In genomic region chr8:70216566-70216965, GRCm38 (mm10) we compare ENCODE assay signal across 8 mouse cellular contexts. TPM values are rescaled to one million over a fixed set of nuclear protein-coding genes. Genes with fewer than 3 reads are reported as not detected.
DNase-seq lines count a peak whose midpoint lies in the region; ATAC-seq and TF ChIP-seq lines count a peak whose summit lies in the region.
"Had no signal": no experiment of that assay in that cellular context is flagged by ENCODE, and none has a peak within 500 bp of the region (broad histone marks: within the 10 kb centered on the region; RNA-seq: fewer than 3 reads in every experiment).

No protein-coding gene starts in this region.

- no peak overlapping the region for H3ac ChIP-seq in myocyte (ENCODE audit: control insufficient read depth, insufficient read length)

- H3K9me3 ChIP-seq in hindbrain, embryonic 12.5 days (replicated peaks), result no peaks in the 10 kb centered on the region
- H3K9me3 ChIP-seq: neural tube, embryonic 13.5 days had no signal

- H3K36me3 ChIP-seq in myocyte (ENCODE audit: control insufficient read depth, insufficient read depth), result no peaks in the 10 kb centered on the region
- peaks cover 6% of the 10 kb centered on the region for H3K36me3 ChIP-seq in hindbrain, embryonic 12.5 days

- CTCF ChIA-PET in Patski (lab: Charles Lee), result no interaction called here

- no peak for ATAC-seq in Patski
- no peak for ATAC-seq in hindbrain, embryonic 12.5 days (ENCODE audit: low FRiP score)

- no peaks in the 10 kb centered on the region for H3K27me3 ChIP-seq in Patski
- H3K27me3 ChIP-seq in myocyte (ENCODE audit: control insufficient read depth, insufficient read depth, insufficient read length), result no peaks in the 10 kb centered on the region
- peaks cover 6% of the 10 kb centered on the region; the same call in 1 of the 2 replicates for H3K27me3 ChIP-seq in hindbrain, embryonic 12.5 days

- peaks cover 6% of the 10 kb centered on the region for H3K4me1 ChIP-seq in hindbrain, embryonic 12.5 days

- TF ChIP-seq CTCF in Patski (IDR thresholded peaks at IDR 0.05), result no peak

- DNase-seq in Patski (ENCODE audit: low read depth, low spot score), result peak; percentile 67
- peak; percentile 61 for DNase-seq in adrenal gland, postnatal 25 days
- peak; percentile 80 for DNase-seq in gastrocnemius, postnatal 10 days
- peak; percentile 90 for DNase-seq in layer of hippocampus, adult 9-11 months
- DNase-seq in natural killer cell, adult 2 months (ENCODE audit: low spot score in 2 of 2), result no peak

- WGBS in hindbrain, embryonic 12.5 days, result 73% methylated on average over 1 of the region's 1 CpGs

- TF ChIP-seq POLR2A in myocyte (IDR thresholded peaks at IDR 0.05; ENCODE audit: insufficient read length, low read depth), result no peak

- no peak overlapping the region for H3K27ac ChIP-seq in hindbrain, embryonic 12.5 days
- H3K27ac ChIP-seq: neural tube, embryonic 13.5 days had no signal

- POLR2A ChIA-PET in Patski (lab: Charles Lee), result interaction anchor here (1.4 kb wide), 1 partner anchor 163 kb away, joined by 4 read pairs; no protein-coding TSS in a partner anchor

- no peak overlapping the region for H3K4me2 ChIP-seq in myocyte (ENCODE audit: low read depth)
- no peak overlapping the region for H3K4me2 ChIP-seq in hindbrain, embryonic 12.5 days (replicated peaks)
- H3K4me2 ChIP-seq: neural tube, embryonic 13.5 days had no signal

- H3K4me3 ChIP-seq in myocyte, result no peak overlapping the region
- no peak overlapping the region for H3K4me3 ChIP-seq in hindbrain, embryonic 12.5 days
- H3K4me3 ChIP-seq: neural tube, embryonic 13.5 days had no signal

- no peak overlapping the region for H3K9ac ChIP-seq in hindbrain, embryonic 12.5 days
- H3K9ac ChIP-seq: neural tube, embryonic 13.5 days had no signal

- H3K79me2 ChIP-seq in myocyte (ENCODE audit: control insufficient read depth, insufficient read depth), result no peaks in the 10 kb centered on the region

- in situ Hi-C loops in Patski (cut with MboI; ENCODE audit: low pct_unique_long_range_greater_than_20kb), result no loop called here

TF ChIP-seq in myocyte, 11 proteins besides CTCF, POLR2A, EP300 and RAD21:
- TF ChIP-seq MYOG (IDR thresholded peaks at IDR 0.05; ENCODE audit: control insufficient read depth in 1 of 3, insufficient read depth in 1 of 3, insufficient read length in 2 of 3, low read depth in 2 of 3), result peak; percentile 15 to 66 (median 48)
- no peak for TF ChIP-seq USF1 (IDR thresholded peaks at IDR 0.05; ENCODE audit: low read depth)
- TF ChIP-seq MYOD1 (IDR thresholded peaks at IDR 0.05; ENCODE audit: control insufficient read depth in 1 of 3, insufficient read length in 2 of 3, low read depth in 2 of 3), result peak in 1 of 3 experiments; percentile 68

RNA-seq across cellular contexts. Expression of gene Slc25a42, which starts 4.5 kb away (rescaled TPM):
- polyA plus RNA-seq in Patski (2021) (5.0 TPM), myocyte (2012; fragmentation: generic; extraction: Trizol) (2.6 TPM)
- 57.7 and 65.6 TPM in 2 replicates for total RNA-seq in adrenal gland, postnatal 25 days (2021)
- 10 to 100 TPM; 20.6 to 28.3 TPM for total RNA-seq in gastrocnemius, postnatal 10 days (2021)
- 4.3 and 5.3 TPM in 2 replicates for polyA plus RNA-seq in hindbrain, embryonic 12.5 days (2016; fragmentation: Nextera tagmentation; extraction: Ambion mirVana)

RNA-seq across cellular contexts. Expression of gene Sugp2, which starts 17.5 kb away (rescaled TPM):
- 26.5 TPM for polyA plus RNA-seq in Patski (2021)
- 45.2 and 50.7 TPM in 2 replicates for total RNA-seq in adrenal gland, postnatal 25 days (2021)
- total RNA-seq in gastrocnemius, postnatal 10 days (2021), result 10 to 100 TPM; 43.8 to 49.7 TPM
- 15.4 TPM for polyA plus RNA-seq in myocyte (2012; fragmentation: generic; extraction: Trizol)
- polyA plus RNA-seq in hindbrain, embryonic 12.5 days (2016; fragmentation: Nextera tagmentation; extraction: Ambion mirVana), result 72.0 and 75.8 TPM in 2 replicates

RNA-seq across cellular contexts. Expression of gene Armc6, which starts 17.7 kb away (rescaled TPM):
- polyA plus RNA-seq in Patski (2021), result 16.4 TPM
- total RNA-seq in adrenal gland, postnatal 25 days (2021), result 11.3 and 20.8 TPM in 2 replicates
- total RNA-seq in gastrocnemius, postnatal 10 days (2021), result 10 to 100 TPM; 11.9 to 12.9 TPM
- polyA plus RNA-seq in myocyte (2012; fragmentation: generic; extraction: Trizol), result 35.4 TPM
- 48.4 and 49.2 TPM in 2 replicates for polyA plus RNA-seq in hindbrain, embryonic 12.5 days (2016; fragmentation: Nextera tagmentation; extraction: Ambion mirVana)

RNA-seq across cellular contexts. Expression of gene Tmem161a, which starts 44.4 kb away (rescaled TPM):
- polyA plus RNA-seq in Patski (2021) (64.9 TPM), myocyte (2012; fragmentation: generic; extraction: Trizol) (132 TPM)
- total RNA-seq in adrenal gland, postnatal 25 days (2021), result 55.6 and 76.6 TPM in 2 replicates
- 10 to 100 TPM; 72.8 to 74.7 TPM for total RNA-seq in gastrocnemius, postnatal 10 days (2021)
- polyA plus RNA-seq in hindbrain, embryonic 12.5 days (2016; fragmentation: Nextera tagmentation; extraction: Ambion mirVana), result 43.9 and 47.9 TPM in 2 replicates

Comparison
In these comparisons a context has a peak if more than half of its experiments do, and no peak if none do; other contexts are left out.
1. DNase-seq: peak in Patski (single experiment), adrenal gland, postnatal 25 days (single experiment), gastrocnemius, postnatal 10 days (single experiment) and layer of hippocampus, adult 9-11 months (single experiment); none in natural killer cell, adult 2 months (0 of 2).